Mouse (Mus musculus) large intestine, adult 2 months (tissue): ENCODE results near the gene Nrp1. TPM values are rescaled to one million over a fixed set of nuclear protein-coding genes. Genes with fewer than 3 reads are reported as not detected.

Experiments
- DNase-seq: peaks from one replicate; pipeline ENCODE4 v3.0.0-alpha.2; 2012; ENCODE audit warnings: low read depth, low spot score
- WGBS: fragments of 180-500 bp; shearing (Covaris S2); methylation state at CpG from one replicate; pipeline ENCODE4 v1.1.7; 2018; 5-methylcytosine and 5-hydroxymethylcytosine counted together
- polyA plus RNA-seq: library from polyadenylated mRNA; depleted of rRNA; stranded (reverse); fragments of >200 nt; gene quantifications from 2 replicates; pipeline ENCODE4 v1.2.3, GENCODE M21; 2012

Nrp1 gene
- polyA plus RNA-seq, 1 experiment = 4.9 TPM

- 80% methylated on average over 1 of the region's 1 CpGs for WGBS
- DNase-seq = no peak
Measured at GRCm38 (mm10) chr8:128538378-128538777, 180.0 kb downstream of the Nrp1 start.

- DNase-seq = no peak
- whole genome bisulfite sequencing = 46% methylated on average over 1 of the region's 1 CpGs
Measured at GRCm38 (mm10) chr8:128541355-128542090, 183.1 kb downstream of the Nrp1 start.

- DNase-seq = no peak
- 59% methylated on average over 2 of the region's 2 CpGs for WGBS
Measured at GRCm38 (mm10) chr8:128544128-128544846, 185.9 kb downstream of the Nrp1 start.

GRCm38 (mm10) chr8:128546287-128546686, 187.9 kb downstream of the Nrp1 start:
- no peak for DNase-seq
- WGBS = 97% methylated on average over 1 of the region's 1 CpGs

- DNase-seq = no peak
- WGBS = 61% methylated on average over 4 of the region's 4 CpGs
Measured at GRCm38 (mm10) chr8:128547361-128547760, 189.0 kb downstream of the Nrp1 start.

GRCm38 (mm10) chr8:128549738-128550137, 191.3 kb downstream of the Nrp1 start:
- 95% methylated on average over 5 of the region's 5 CpGs for WGBS

GRCm38 (mm10) chr8:128551421-128552139, 193.2 kb downstream of the Nrp1 start:
- 48% methylated on average over 15 of the region's 15 CpGs for WGBS
- DNase-seq = no peak

More at GRCm38 (mm10) chr8:128549738-128550137, 191.3 kb downstream of the Nrp1 start:
- DNase-seq = no peak
